Mouse (Mus musculus): Measurements from ENCODE around the gene Csnk1g2.

DNA sequence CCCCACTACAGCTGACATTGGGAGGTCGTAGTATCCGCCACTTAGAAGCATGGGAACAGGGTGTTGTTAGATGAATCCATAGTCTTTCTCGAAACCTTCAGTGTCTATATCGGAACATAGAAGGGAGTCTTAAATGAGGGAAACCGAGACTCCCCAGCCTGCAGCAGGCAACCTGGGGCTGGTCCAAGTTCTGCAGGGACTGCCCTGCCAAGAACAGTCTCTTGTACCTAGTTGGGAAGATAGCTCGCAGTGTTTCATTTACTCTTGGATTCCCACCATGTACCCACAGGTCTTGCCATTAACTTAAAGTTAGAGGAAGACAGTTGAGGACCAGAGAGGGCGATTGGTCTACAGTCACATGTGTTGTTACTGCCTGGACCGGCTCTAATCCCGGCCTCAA lies 2.3 kb upstream of the Csnk1g2 start:
- no peak for TF ChIP-seq POLR2A (IDR thresholded peaks at IDR 0.05; ENCODE audit: extremely low read depth, insufficient read depth, low read length)
- TF ChIP-seq CTCF (IDR thresholded peaks at IDR 0.05; ENCODE audit: extremely low read depth, insufficient read depth, low read length): no peak

Measured in cortical plate, adult 2 months (tissue).